Mouse (Mus musculus): ENCODE measurements around the gene Gm11444. TPM values are rescaled to one million over a fixed set of nuclear protein-coding genes. Genes with fewer than 3 reads are reported as not detected.

Gm11444 gene
- polyA plus RNA-seq, 1 experiment from 2014 or later, result not detected

DNA sequence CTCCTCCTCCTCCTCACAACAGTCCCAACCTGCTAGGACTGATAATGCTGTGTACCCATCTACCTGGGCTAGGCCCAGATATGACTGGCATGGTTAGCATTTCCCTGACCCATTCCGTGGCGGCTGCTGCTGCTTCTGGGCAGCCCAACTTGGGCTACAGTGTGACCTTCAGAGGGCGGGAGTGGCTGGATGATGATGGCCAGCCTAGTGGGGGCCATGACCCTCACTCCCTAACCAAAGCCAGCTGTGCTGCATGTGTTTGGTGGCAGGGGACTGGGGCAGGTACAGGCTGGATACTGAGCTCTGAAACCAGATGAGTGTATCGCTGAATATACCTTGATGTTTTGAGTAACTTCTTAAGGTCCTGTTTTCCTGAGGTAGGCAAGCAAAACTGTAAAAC, 26.3 kb downstream of the Gm11444 start:
- no peak overlapping the region for H3K4me2 ChIP-seq (ENCODE audit: low read length)
- no peak for ATAC-seq
- no peak overlapping the region for H3K4me3 ChIP-seq (replicated peaks; ENCODE audit: low read length)
- H3K9ac ChIP-seq (replicated peaks; ENCODE audit: low read depth, low read length), result no peak overlapping the region
- H3K27ac ChIP-seq (ENCODE audit: low read length), result no peak overlapping the region
- no peaks in the 10 kb centered on the region for H3K36me3 ChIP-seq (ENCODE audit: control insufficient read depth, insufficient read depth)
- H3K4me1 ChIP-seq (replicated peaks; ENCODE audit: control insufficient read depth, insufficient read depth, low read length), result no peaks in the 10 kb centered on the region
- H3K9me3 ChIP-seq (ENCODE audit: control insufficient read depth, low read length), result no peaks in the 10 kb centered on the region
- 91% methylated on average over 4 of the region's 4 CpGs for WGBS
- H3K27me3 ChIP-seq (replicated peaks; ENCODE audit: control insufficient read depth, insufficient read depth, low read length), result peaks cover 36% of the 10 kb centered on the region

- H3K9ac ChIP-seq (replicated peaks; ENCODE audit: low read depth, low read length), result no peak overlapping the region
- no peak overlapping the region for H3K4me2 ChIP-seq (ENCODE audit: low read length)
- H3K36me3 ChIP-seq (ENCODE audit: control insufficient read depth, insufficient read depth), result no peaks in the 10 kb centered on the region
- H3K9me3 ChIP-seq (ENCODE audit: control insufficient read depth, low read length), result no peaks in the 10 kb centered on the region
- ATAC-seq, result no peak
- H3K27ac ChIP-seq (ENCODE audit: low read length), result no peak overlapping the region
- WGBS, result 9% methylated on average over 6 of the region's 6 CpGs
- no peaks in the 10 kb centered on the region for H3K4me1 ChIP-seq (replicated peaks; ENCODE audit: control insufficient read depth, insufficient read depth, low read length)
- peaks cover 31% of the 10 kb centered on the region for H3K27me3 ChIP-seq (replicated peaks; ENCODE audit: control insufficient read depth, insufficient read depth, low read length)
- H3K4me3 ChIP-seq (replicated peaks; ENCODE audit: low read length), result no peak overlapping the region
Measured at GRCm38 (mm10) chr11:85823181-85823580, 27.0 kb downstream of the Gm11444 start.

DNA sequence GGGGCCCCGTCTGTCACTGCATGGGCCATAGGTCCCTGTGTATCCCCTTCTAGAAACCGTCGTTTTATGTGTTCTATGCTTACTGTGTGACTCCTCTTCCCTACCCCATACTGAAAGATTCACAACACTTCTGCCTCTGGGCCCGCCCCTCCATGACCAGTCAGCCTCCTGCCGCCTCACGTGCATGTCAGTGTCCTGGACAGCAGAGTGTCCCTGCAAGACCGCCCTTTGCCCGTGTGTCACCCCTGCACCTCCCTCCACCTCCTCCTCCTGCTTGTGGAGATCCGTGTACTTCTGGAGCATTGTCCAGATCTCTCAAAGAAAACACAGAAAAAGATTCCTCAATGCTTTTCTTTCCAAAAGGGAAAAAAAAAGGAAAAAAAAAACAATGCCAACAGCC, 28.5 kb downstream of the Gm11444 start:
- Histone ChIP-seq H3K36me3 (ENCODE audit: control insufficient read depth, insufficient read depth) (no peaks in the 10 kb centered on the region), H3K27me3 (replicated peaks; ENCODE audit: control insufficient read depth, insufficient read depth, low read length) (peaks cover 17% of the 10 kb centered on the region), H3K9ac (replicated peaks; ENCODE audit: low read depth, low read length) (no peak overlapping the region), H3K4me2 (ENCODE audit: low read length) (no peak overlapping the region), H3K9me3 (ENCODE audit: control insufficient read depth, low read length) (no peaks in the 10 kb centered on the region), H3K27ac (ENCODE audit: low read length) (no peak overlapping the region), H3K4me3 (replicated peaks; ENCODE audit: low read length) (no peak overlapping the region), H3K4me1 (replicated peaks; ENCODE audit: control insufficient read depth, insufficient read depth, low read length) (no peaks in the 10 kb centered on the region)
- no peak for ATAC-seq
- 77% methylated on average over 9 of the region's 9 CpGs for WGBS

- peaks cover 10% of the 10 kb centered on the region for H3K27me3 ChIP-seq (replicated peaks; ENCODE audit: control insufficient read depth, insufficient read depth, low read length)
- no peak overlapping the region for H3K4me2 ChIP-seq (ENCODE audit: low read length)
- H3K4me3 ChIP-seq (replicated peaks; ENCODE audit: low read length), result no peak overlapping the region
- no peak overlapping the region for H3K27ac ChIP-seq (ENCODE audit: low read length)
- ATAC-seq, result no peak
- no peaks in the 10 kb centered on the region for H3K9me3 ChIP-seq (ENCODE audit: control insufficient read depth, low read length)
- no peak overlapping the region for H3K9ac ChIP-seq (replicated peaks; ENCODE audit: low read depth, low read length)
- H3K36me3 ChIP-seq (ENCODE audit: control insufficient read depth, insufficient read depth), result no peaks in the 10 kb centered on the region
- H3K4me1 ChIP-seq (replicated peaks; ENCODE audit: control insufficient read depth, insufficient read depth, low read length), result no peaks in the 10 kb centered on the region
- WGBS, result 92% methylated on average over 3 of the region's 3 CpGs
Measured at GRCm38 (mm10) chr11:85820959-85821358, 29.2 kb downstream of the Gm11444 start.

DNA sequence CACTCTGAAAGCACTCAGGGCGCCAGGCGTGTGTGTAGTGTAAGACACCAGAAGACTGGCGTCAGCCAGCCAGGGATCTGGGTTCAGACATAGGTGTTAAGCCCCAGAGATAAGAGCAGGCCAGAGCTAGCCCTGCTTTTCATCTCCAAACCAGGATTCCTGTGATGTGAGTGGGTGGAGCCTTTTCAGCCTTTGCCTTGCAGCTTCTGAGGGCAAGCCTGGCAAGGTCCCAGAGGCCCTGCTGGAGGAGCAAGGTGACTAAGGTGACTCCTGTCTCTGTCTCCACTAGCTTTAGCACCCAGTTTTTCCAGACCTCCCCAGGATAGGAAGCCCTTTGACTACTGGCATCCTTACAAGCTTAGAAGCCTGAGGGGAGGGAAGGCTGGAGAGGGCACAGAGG, 31.7 kb downstream of the Gm11444 start:
- H3K9ac ChIP-seq (replicated peaks; ENCODE audit: low read depth, low read length), result no peak overlapping the region
- no peaks in the 10 kb centered on the region for H3K9me3 ChIP-seq (ENCODE audit: control insufficient read depth, low read length)
- H3K36me3 ChIP-seq (ENCODE audit: control insufficient read depth, insufficient read depth), result no peaks in the 10 kb centered on the region
- H3K4me3 ChIP-seq (replicated peaks; ENCODE audit: low read length), result no peak overlapping the region
- no peak overlapping the region for H3K4me2 ChIP-seq (ENCODE audit: low read length)
- no peak for ATAC-seq
- H3K27me3 ChIP-seq (replicated peaks; ENCODE audit: control insufficient read depth, insufficient read depth, low read length), result 0 out of 2 replicates have a peak, but pooled peaks cover 3% of the 10 kb centered on the region
- no peak overlapping the region for H3K27ac ChIP-seq (ENCODE audit: low read length)
- 83% methylated on average over 3 of the region's 3 CpGs for WGBS
- H3K4me1 ChIP-seq (replicated peaks; ENCODE audit: control insufficient read depth, insufficient read depth, low read length), result no peaks in the 10 kb centered on the region

GRCm38 (mm10) chr11:85816471-85816870, 33.7 kb downstream of the Gm11444 start:
- Histone ChIP-seq H3K4me3 (replicated peaks; ENCODE audit: low read length) (no peak overlapping the region), H3K9ac (replicated peaks; ENCODE audit: low read depth, low read length) (no peak overlapping the region), H3K27ac (ENCODE audit: low read length) (no peak overlapping the region), H3K27me3 (replicated peaks; ENCODE audit: control insufficient read depth, insufficient read depth, low read length) (0 out of 2 replicates have a peak, but pooled peaks cover 3% of the 10 kb centered on the region), H3K9me3 (ENCODE audit: control insufficient read depth, low read length) (no peaks in the 10 kb centered on the region), H3K36me3 (ENCODE audit: control insufficient read depth, insufficient read depth) (no peaks in the 10 kb centered on the region), H3K4me1 (replicated peaks; ENCODE audit: control insufficient read depth, insufficient read depth, low read length) (no peaks in the 10 kb centered on the region), H3K4me2 (ENCODE audit: low read length) (no peak overlapping the region)
- WGBS, result 92% methylated on average over 5 of the region's 5 CpGs
- ATAC-seq, result no peak

GRCm38 (mm10) chr11:85814678-85815077, 35.5 kb downstream of the Gm11444 start:
- ATAC-seq, result no peak

DNA sequence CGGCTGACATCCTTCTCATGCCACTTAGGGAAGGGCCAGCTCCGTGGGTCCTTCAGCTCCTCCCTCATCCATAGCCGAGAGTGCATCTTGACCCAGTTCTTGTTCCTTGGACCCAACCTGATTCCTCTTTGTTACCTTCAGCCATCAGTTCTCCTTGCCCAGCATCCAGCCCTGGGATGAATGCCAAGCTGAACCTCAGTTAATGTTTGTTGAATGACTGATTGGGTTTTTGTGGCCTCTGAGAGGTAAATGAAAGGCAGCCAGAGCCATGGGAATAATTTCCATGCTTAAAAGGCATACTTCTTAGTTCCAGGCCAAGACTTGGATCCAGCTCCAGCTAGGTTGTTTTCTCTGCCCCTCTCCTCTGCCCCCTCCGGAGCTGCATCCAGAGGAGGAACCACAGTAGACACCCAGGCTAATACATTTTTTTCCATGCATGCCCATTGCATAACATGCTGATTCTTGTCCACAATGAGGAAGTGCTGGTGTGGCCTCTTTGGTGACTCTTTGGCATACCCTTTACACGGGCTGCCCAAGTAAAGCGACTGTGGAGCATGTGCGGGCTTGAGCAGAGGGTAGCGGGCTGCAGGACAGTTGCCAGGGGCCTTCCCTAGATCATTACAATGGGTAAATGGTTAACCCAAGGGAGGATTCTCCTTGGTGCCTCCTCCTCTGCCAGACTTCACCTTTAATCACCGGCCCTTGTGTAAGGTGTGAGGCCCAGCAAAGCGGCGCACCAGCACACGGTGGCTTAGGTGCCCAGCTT, 37.7 kb downstream of the Gm11444 start:
- H3K4me1 ChIP-seq (replicated peaks; ENCODE audit: control insufficient read depth, insufficient read depth, low read length), result no peaks in the 10 kb centered on the region
- H3K4me3 ChIP-seq (replicated peaks; ENCODE audit: low read length), result no peak overlapping the region
- H3K9me3 ChIP-seq (ENCODE audit: control insufficient read depth, low read length), result no peaks in the 10 kb centered on the region
- H3K9ac ChIP-seq (replicated peaks; ENCODE audit: low read depth, low read length), result no peak overlapping the region
- no peak overlapping the region for H3K4me2 ChIP-seq (ENCODE audit: low read length)
- H3K27ac ChIP-seq (ENCODE audit: low read length), result no peak overlapping the region
- ATAC-seq, result no peak
- no peaks in the 10 kb centered on the region for H3K36me3 ChIP-seq (ENCODE audit: control insufficient read depth, insufficient read depth)
- H3K27me3 ChIP-seq (replicated peaks; ENCODE audit: control insufficient read depth, insufficient read depth, low read length), result 0 out of 2 replicates have a peak, but pooled peaks cover 3% of the 10 kb centered on the region
- WGBS, result 81% methylated on average over 12 of the region's 12 CpGs

More at GRCm38 (mm10) chr11:85814678-85815077, 35.5 kb downstream of the Gm11444 start:
- Histone ChIP-seq H3K4me3 (replicated peaks; ENCODE audit: low read length) (no peak overlapping the region), H3K4me1 (replicated peaks; ENCODE audit: control insufficient read depth, insufficient read depth, low read length) (no peaks in the 10 kb centered on the region), H3K4me2 (ENCODE audit: low read length) (no peak overlapping the region), H3K9ac (replicated peaks; ENCODE audit: low read depth, low read length) (no peak overlapping the region), H3K9me3 (ENCODE audit: control insufficient read depth, low read length) (no peaks in the 10 kb centered on the region), H3K27ac (ENCODE audit: low read length) (no peak overlapping the region), H3K27me3 (replicated peaks; ENCODE audit: control insufficient read depth, insufficient read depth, low read length) (0 out of 2 replicates have a peak, but pooled peaks cover 3% of the 10 kb centered on the region), H3K36me3 (ENCODE audit: control insufficient read depth, insufficient read depth) (no peaks in the 10 kb centered on the region)
- WGBS, result 30% methylated on average over 4 of the region's 4 CpGs

DNA sequence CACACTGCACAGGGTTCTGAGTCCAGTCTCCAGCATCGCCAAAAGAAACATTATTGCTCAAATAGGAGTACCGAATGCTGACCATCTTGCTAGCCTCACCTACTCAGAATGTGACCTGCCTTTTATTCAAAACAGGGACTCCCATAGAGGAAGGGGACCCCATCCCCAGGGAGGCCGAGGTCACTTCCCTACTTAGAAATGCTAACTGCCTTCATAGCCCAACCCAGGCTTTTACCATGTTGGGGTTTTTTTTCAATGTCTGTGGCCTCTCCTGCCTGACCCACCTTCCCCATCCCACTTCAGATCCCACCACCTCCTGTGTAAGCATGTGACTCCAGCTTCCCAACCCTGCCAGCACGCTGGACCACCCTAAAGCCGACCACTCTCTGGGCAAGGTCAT, 38.5 kb downstream of the Gm11444 start:
- no peak overlapping the region for H3K4me3 ChIP-seq (replicated peaks; ENCODE audit: low read length)

More for the DNA sequence above, 38.5 kb downstream of the Gm11444 start:
- Histone ChIP-seq H3K4me2 (ENCODE audit: low read length) (no peak overlapping the region), H3K36me3 (ENCODE audit: control insufficient read depth, insufficient read depth) (no peaks in the 10 kb centered on the region), H3K27me3 (replicated peaks; ENCODE audit: control insufficient read depth, insufficient read depth, low read length) (0 out of 2 replicates have a peak, but pooled peaks cover 3% of the 10 kb centered on the region), H3K4me1 (replicated peaks; ENCODE audit: control insufficient read depth, insufficient read depth, low read length) (no peaks in the 10 kb centered on the region), H3K9ac (replicated peaks; ENCODE audit: low read depth, low read length) (no peak overlapping the region), H3K27ac (ENCODE audit: low read length) (no peak overlapping the region), H3K9me3 (ENCODE audit: control insufficient read depth, low read length) (no peaks in the 10 kb centered on the region)
- ATAC-seq, result no peak
- WGBS, result 87% methylated on average over 5 of the region's 5 CpGs
